Mouse (Mus musculus) heart, adult 9 months (tissue): ENCODE results near the gene Clec4g.
"Not testable (repeated sequence)": the region's sequence is repeated elsewhere in the genome, so short reads cannot be mapped to it uniquely, and the experiment has no call there.

Experiments
- DNase-seq, 2 experiments: peaks; one replicate each; pipeline ENCODE4 v3.0.0; 2022; ENCODE audit warnings: low spot score in 2 of 2

Gene Clec4g

GRCm38 (mm10) chr8:3720551-3720950 is at the start of gene Clec4g:
Clec4g (minus strand) TSS chr8:3720651.
- DNase-seq = no peak

- DNase-seq = not testable (repeated sequence)
These were observed 48.2 kb upstream of the Clec4g start for GRCm38 (mm10) chr8:3768641-3769040.

GRCm38 (mm10) chr8:3754261-3754850 is 33.9 kb upstream of the Clec4g start:
- no peak for DNase-seq

GRCm38 (mm10) chr8:3748761-3749160 is 28.3 kb upstream of the Clec4g start, which contains the start of gene Cd209a:
Cd209a (minus strand) TSS chr8:3748984.
- no peak for DNase-seq

GRCm38 (mm10) chr8:3736947-3737346 is 16.5 kb upstream of the Clec4g start:
- DNase-seq = no peak

- no peak for DNase-seq
These were observed 15.1 kb upstream of the Clec4g start for GRCm38 (mm10) chr8:3735599-3735998.

GRCm38 (mm10) chr8:3734084-3734483 is 13.6 kb upstream of the Clec4g start:
- no peak for DNase-seq

GRCm38 (mm10) chr8:3721041-3721440 is 590 bp upstream of the Clec4g start:
- no peak for DNase-seq

- DNase-seq = peak; percentile 67 to 73
These were observed 1.9 kb downstream of the Clec4g start for GRCm38 (mm10) chr8:3718559-3718958.

GRCm38 (mm10) chr8:3717321-3717954 is 3.0 kb downstream of the Clec4g start:
- peak; percentile 39 for DNase-seq

GRCm38 (mm10) chr8:3711646-3712045 is 8.8 kb downstream of the Clec4g start:
- peak; percentile 19 to 50 for DNase-seq

GRCm38 (mm10) chr8:3710312-3710711 is 10.1 kb downstream of the Clec4g start:
- no peak for DNase-seq

- no peak for DNase-seq
These were observed 12.8 kb downstream of the Clec4g start for GRCm38 (mm10) chr8:3707611-3708010.

- no peak for DNase-seq
These were observed 14.7 kb downstream of the Clec4g start for GRCm38 (mm10) chr8:3705711-3706110.

GRCm38 (mm10) chr8:3701491-3701890 is 19.0 kb downstream of the Clec4g start:
- no peak for DNase-seq

GRCm38 (mm10) chr8:3694121-3694520 is 26.3 kb downstream of the Clec4g start, which contains the start of gene Fcer2a:
Fcer2a (minus strand) TSS chr8:3694175.
- DNase-seq = no peak

- no peak for DNase-seq
These were observed 29.7 kb downstream of the Clec4g start for GRCm38 (mm10) chr8:3690774-3691173.

- no peak for DNase-seq
These were observed 32.9 kb downstream of the Clec4g start for GRCm38 (mm10) chr8:3687537-3687936.

GRCm38 (mm10) chr8:3685422-3685821 is 35.0 kb downstream of the Clec4g start:
- no peak for DNase-seq

GRCm38 (mm10) chr8:3684530-3684929 is 35.9 kb downstream of the Clec4g start:
- no peak for DNase-seq

- DNase-seq = no peak
These were observed 36.9 kb downstream of the Clec4g start for GRCm38 (mm10) chr8:3683408-3684176.

GRCm38 (mm10) chr8:3682435-3682834 is 38.0 kb downstream of the Clec4g start:
- no peak for DNase-seq

GRCm38 (mm10) chr8:3679656-3680055 is 40.8 kb downstream of the Clec4g start:
- no peak for DNase-seq
